Comparison of ENCODE assay signal across 8 mouse cellular contexts in the genomic region with DNA sequence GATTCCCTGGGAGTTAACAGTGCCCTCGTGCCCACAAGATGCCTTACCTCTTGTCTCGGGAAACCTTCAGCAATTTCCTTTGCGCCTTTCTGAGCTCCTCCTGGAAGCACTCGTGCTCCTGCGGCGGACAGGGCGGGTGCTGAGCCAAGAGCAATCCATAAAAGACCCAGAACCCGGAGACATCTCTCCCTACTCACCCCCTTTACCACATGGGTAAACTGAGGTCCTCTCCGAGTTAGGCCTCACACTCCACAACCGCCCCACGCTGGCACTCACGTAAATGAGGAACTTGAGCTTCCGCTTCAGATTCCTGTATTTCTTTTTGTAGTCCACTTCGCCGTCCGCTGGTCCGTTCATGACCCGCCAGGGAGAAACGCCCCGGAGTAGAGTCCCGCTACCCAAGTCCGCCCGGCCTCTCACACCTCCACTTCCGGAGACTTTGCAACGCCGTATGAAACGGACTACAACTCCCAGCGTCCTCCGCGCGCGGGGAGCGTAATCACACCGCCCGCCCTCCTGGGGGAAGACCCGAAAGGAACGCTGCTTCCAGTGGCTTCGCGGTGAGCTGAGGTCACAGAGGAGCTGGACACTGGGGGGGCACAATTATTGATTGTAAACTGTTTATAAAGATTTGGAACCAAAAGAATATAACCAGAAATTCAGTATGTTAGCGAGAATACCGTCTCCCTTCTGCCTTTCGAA. TPM values are rescaled to one million over a fixed set of nuclear protein-coding genes. Genes with fewer than 3 reads are reported as not detected.
DNase-seq lines count a peak whose midpoint lies in the region; ATAC-seq and TF ChIP-seq lines count a peak whose summit lies in the region.

TSS of gene Hirip3 (plus strand) at position 544 of the 702 bp plus-strand sequence.

- peak within 1 kb of the TSS; percentile 83 for H3K4me2 ChIP-seq in lung, embryonic 16.5 days (ENCODE audit: low read depth, low read length)

- TF ChIP-seq POLR2A in MEL (IDR thresholded peaks at IDR 0.05; ENCODE audit: control insufficient read depth in 1 of 2, insufficient read depth in 1 of 2, low read depth in 1 of 2, low read length in 2 of 2, poor library complexity in 1 of 2) = peak; percentile 47 to 84
- peak; percentile 63; the same call in 1 of the 2 replicates for TF ChIP-seq POLR2A in cerebellum, adult 2 months (IDR thresholded peaks at IDR 0.05; ENCODE audit: borderline replicate concordance, insufficient read depth, low read length)

- peak within 1 kb of the TSS; percentile 53 to 83 for H3K4me3 ChIP-seq in MEL (ENCODE audit: control insufficient read depth in 1 of 2, insufficient read depth in 1 of 2, low read depth in 2 of 2, low read length in 2 of 2)
- peak within 1 kb of the TSS; percentile 96 for H3K4me3 ChIP-seq in cerebellum, adult 2 months (replicated peaks; ENCODE audit: insufficient read depth, low read depth, low read length)
- H3K4me3 ChIP-seq in lung, embryonic 16.5 days (ENCODE audit: low read length) = peak within 1 kb of the TSS; percentile 69

- H3K9ac ChIP-seq in MEL (ENCODE audit: control insufficient read depth, low read depth, low read length, poor library complexity, severe bottlenecking) = peak within 1 kb of the TSS; percentile 89
- H3K9ac ChIP-seq in lung, embryonic 16.5 days (ENCODE audit: low read length) = peak within 1 kb of the TSS; percentile 77

- no peaks in the 10 kb centered on the region for H3K27me3 ChIP-seq in MEL (ENCODE audit: control insufficient read depth in 1 of 2, insufficient read depth in 2 of 2, low read length in 2 of 2)
- no peaks in the 10 kb centered on the region for H3K27me3 ChIP-seq in cerebellum, adult 2 months (ENCODE audit: control insufficient read depth, insufficient read depth, low read length)
- H3K27me3 ChIP-seq in lung, embryonic 16.5 days (ENCODE audit: control insufficient read depth, insufficient read depth, low read depth, low read length) = no peaks in the 10 kb centered on the region

- H3K9me3 ChIP-seq in MEL (replicated peaks; ENCODE audit: insufficient read depth, low read length) = no peaks in the 10 kb centered on the region
- H3K9me3 ChIP-seq in lung, embryonic 16.5 days (ENCODE audit: control insufficient read depth, low read length) = no peaks in the 10 kb centered on the region

- H3K27ac ChIP-seq in MEL (ENCODE audit: control insufficient read depth, low read depth, low read length) = peak within 1 kb of the TSS; percentile 92
- H3K27ac ChIP-seq in cerebellum, adult 2 months (ENCODE audit: insufficient read depth, low read length) = peak within 1 kb of the TSS; percentile 79
- H3K27ac ChIP-seq in lung, embryonic 16.5 days (ENCODE audit: low read length) = peak within 1 kb of the TSS; percentile 79

- peaks cover 26% of the 10 kb centered on the region for H3K79me2 ChIP-seq in MEL (ENCODE audit: control insufficient read depth, insufficient read depth, low read length, poor library complexity)

- no peak for TF ChIP-seq CTCF in MEL (IDR thresholded peaks at IDR 0.05 in 2 of 3, conservative IDR thresholded peaks at IDR 0.05 in 1 of 3; ENCODE audit: control insufficient read depth in 1 of 3, insufficient read depth in 1 of 3, low read depth in 2 of 3, low read length in 3 of 3, poor library complexity in 1 of 3, severe bottlenecking in 1 of 3)
- TF ChIP-seq CTCF in cerebellum, adult 2 months (IDR thresholded peaks at IDR 0.05; ENCODE audit: borderline replicate concordance, insufficient read depth, low read depth, low read length) = no peak

- ATAC-seq in hematopoietic stem cell, adult 5-6 weeks (replicated peaks in 1 of 2; ENCODE audit: insufficient read depth in 1 of 2, low FRiP score in 2 of 2, low TSS enrichment in 1 of 2, low read depth in 1 of 2, poor library complexity in 2 of 2, severe bottlenecking in 2 of 2) = peak; percentile 90 to 92
- ATAC-seq in lung, embryonic 16.5 days (ENCODE audit: low read depth) = peak; percentile 94

- TF ChIP-seq EP300 in MEL (IDR thresholded peaks at IDR 0.05; ENCODE audit: low read depth in 1 of 2, low read length in 2 of 2) = no peak

- TF ChIP-seq RAD21 in MEL (IDR thresholded peaks at IDR 0.05; ENCODE audit: low read depth, low read length) = no peak

- under 1% methylated on average over 42 of the region's 42 CpGs for WGBS in cerebellum, adult 2 months
- WGBS in lung, embryonic 16.5 days = 1% methylated on average over 42 of the region's 42 CpGs

- peaks cover 2 to 19% of the 10 kb centered on the region in 2 experiments; a peak in 3 of 4 replicates for H3K4me1 ChIP-seq in MEL (ENCODE audit: control insufficient read depth in 1 of 2, insufficient read depth in 2 of 2, low read length in 2 of 2)
- H3K4me1 ChIP-seq in cerebellum, adult 2 months (ENCODE audit: control insufficient read depth, insufficient read depth, low read length) = peaks cover 11% of the 10 kb centered on the region; the same call in 1 of the 2 replicates
- H3K4me1 ChIP-seq in lung, embryonic 16.5 days (replicated peaks; ENCODE audit: control insufficient read depth, insufficient read depth, low read length) = peaks cover 23% of the 10 kb centered on the region

- peak; percentile 96 for DNase-seq in MEL (ENCODE audit: low read depth, low spot score)
- DNase-seq in cerebellum, adult 2 months = peak; percentile 97
- DNase-seq in forelimb bud, embryonic 11.5 days (ENCODE audit: low read depth, low spot score) = peak; percentile 94
- peak; percentile 78 for DNase-seq in layer of hippocampus, adult 9-10 months (ENCODE audit: low spot score)
- peak; percentile 86 for DNase-seq in ovary, postnatal 10 days (ENCODE audit: low spot score)
- peak; percentile 87 to 89 for DNase-seq in thymus, postnatal 10 days (ENCODE audit: low spot score in 2 of 2)

- peaks cover 1 to 22% of the 10 kb centered on the region in 2 experiments for H3K36me3 ChIP-seq in MEL (ENCODE audit: control insufficient read depth in 1 of 2, insufficient read depth in 2 of 2, low read length in 2 of 2)
- peaks cover 22% of the 10 kb centered on the region for H3K36me3 ChIP-seq in lung, embryonic 16.5 days (ENCODE audit: control insufficient read depth, insufficient read depth, low read length)

TF ChIP-seq in MEL, 35 proteins besides CTCF, POLR2A, EP300 and RAD21 (continues in another document):
- TF ChIP-seq ELF1 (IDR thresholded peaks at IDR 0.05; ENCODE audit: low read depth, low read length) (peak; percentile 96), CHD2 (IDR thresholded peaks at IDR 0.05; ENCODE audit: low read length) (no peak), GATA1 (IDR thresholded peaks at IDR 0.05; ENCODE audit: low read depth, low read length) (no peak), MAFK (IDR thresholded peaks at IDR 0.05; ENCODE audit: borderline replicate concordance, low read depth, low read length) (no peak), NELFE (IDR thresholded peaks at IDR 0.05; ENCODE audit: low read depth, low read length) (peak; percentile 89), HCFC1 (IDR thresholded peaks at IDR 0.05; ENCODE audit: low read depth, low read length) (peak; percentile 97), MEF2A (IDR thresholded peaks at IDR 0.05; ENCODE audit: extremely low read depth, insufficient replicate concordance, low read depth, low read length, poor library complexity, severe bottlenecking) (no peak), MXI1 (IDR thresholded peaks at IDR 0.05; ENCODE audit: low read depth, low read length) (no peak; the same call in none of the 2 replicates), ZC3H11A (IDR thresholded peaks at IDR 0.05; ENCODE audit: low read depth, low read length) (no peak), RCOR1 (IDR thresholded peaks at IDR 0.05; ENCODE audit: low read depth, low read length) (0 out of 2 replicates have a peak, but pooled peaks have one; percentile 7), CHD1 (IDR thresholded peaks at IDR 0.05; ENCODE audit: low read depth, low read length) (no peak), POLR2AphosphoS5 (IDR thresholded peaks at IDR 0.05; ENCODE audit: borderline replicate concordance, low read depth, low read length) (no peak), ZKSCAN1 (IDR thresholded peaks at IDR 0.05; ENCODE audit: low read depth, low read length) (no peak), MYC (IDR thresholded peaks at IDR 0.05; ENCODE audit: low read depth, low read length) (peak; percentile 83), GABPA (IDR thresholded peaks at IDR 0.05; ENCODE audit: low read depth, low read length) (no peak), POLR2AphosphoS2 (IDR thresholded peaks at IDR 0.05; ENCODE audit: low read length) (peak; percentile 88; the same call in 1 of the 2 replicates), MAX (IDR thresholded peaks at IDR 0.05; ENCODE audit: low read length) (no peak; the same call in none of the 2 replicates), USF2 (IDR thresholded peaks at IDR 0.05; ENCODE audit: borderline replicate concordance in 1 of 2, insufficient read depth in 1 of 2, low read depth in 1 of 2, low read length in 2 of 2) (no peak), JUND (IDR thresholded peaks at IDR 0.05; ENCODE audit: low read depth, low read length) (no peak), ZMIZ1 (IDR thresholded peaks at IDR 0.05; ENCODE audit: low read depth, low read length) (peak; percentile 43; the same call in 1 of the 2 replicates), NRF1 (IDR thresholded peaks at IDR 0.05; ENCODE audit: insufficient read depth, low read depth, low read length, poor library complexity, severe bottlenecking) (no peak; the same call in 1 of the 2 replicates), KAT2A (conservative IDR thresholded peaks at IDR 0.05; ENCODE audit: low read depth, low read length) (peak; percentile 74; the same call in 1 of the 2 replicates), ZNF384 (IDR thresholded peaks at IDR 0.05; ENCODE audit: low read depth, low read length) (no peak), TCF12 (IDR thresholded peaks at IDR 0.05; ENCODE audit: low read depth, low read length) (peak; percentile 64; the same call in 1 of the 2 replicates), SMC3 (IDR thresholded peaks at IDR 0.05; ENCODE audit: low read depth, low read length) (no peak), BHLHE40 (IDR thresholded peaks at IDR 0.05; ENCODE audit: borderline replicate concordance, low read depth, low read length) (no peak), ETS1 (IDR thresholded peaks at IDR 0.05; ENCODE audit: low read depth, low read length) (peak; percentile 37), E2F4 (IDR thresholded peaks at IDR 0.05; ENCODE audit: borderline replicate concordance, low read depth, low read length) (no peak), USF1 (IDR thresholded peaks at IDR 0.05; ENCODE audit: low read depth, low read length) (no peak), SIN3A (IDR thresholded peaks at IDR 0.05; ENCODE audit: low read length) (peak; percentile 72)

RNA-seq across cellular contexts. Expression of gene Hirip3, which starts in this region (rescaled TPM):
- 44.0 and 55.6 TPM in 2 replicates for total RNA-seq in MEL (2012; rRNA removed)
- polyA plus RNA-seq in MEL (2012; ENCODE audit: insufficient read depth in 1 of 2, insufficient read length in 2 of 2, low read depth in 1 of 2, low replicate concordance in 2 of 2, missing spikeins in 1 of 2) = 100 to 1,000 TPM in 1 of 2 experiments, not detected in 1; 137 TPM
- polyA plus RNA-seq in cerebellum, adult 2 months (2012; rRNA removed) = 60.9 and 63.1 TPM in 2 replicates
- total RNA-seq in hematopoietic stem cell, adult 5-6 weeks (2017) = 128 and 398 TPM in 2 replicates
- polyA plus RNA-seq in lung, embryonic 16.5 days (2015; fragmentation: Nextera tagmentation; extraction: Ambion mirVana) = 30.3 and 32.3 TPM in 2 replicates

Comparison
In these comparisons a context has a peak if more than half of its experiments do, and no peak if none do; other contexts are left out.
1. Peak in every context shown above with its lines: DNase-seq, ATAC-seq, H3K4me3 ChIP-seq and H3K27ac ChIP-seq.